Mouse (Mus musculus): Measurements from ENCODE around the gene Vmn1r103.
"Not testable (repeated sequence)": the region's sequence is repeated elsewhere in the genome, so short reads cannot be mapped to it uniquely, and the experiment has no call there.

The Vmn1r103 gene

GRCm38 (mm10) chr7:20510434-20510833 lies at the start of gene Vmn1r103:
Gene Vmn1r103 (minus strand): TSS chr7:20510534.
- not testable (repeated sequence) for DNase-seq

DNA sequence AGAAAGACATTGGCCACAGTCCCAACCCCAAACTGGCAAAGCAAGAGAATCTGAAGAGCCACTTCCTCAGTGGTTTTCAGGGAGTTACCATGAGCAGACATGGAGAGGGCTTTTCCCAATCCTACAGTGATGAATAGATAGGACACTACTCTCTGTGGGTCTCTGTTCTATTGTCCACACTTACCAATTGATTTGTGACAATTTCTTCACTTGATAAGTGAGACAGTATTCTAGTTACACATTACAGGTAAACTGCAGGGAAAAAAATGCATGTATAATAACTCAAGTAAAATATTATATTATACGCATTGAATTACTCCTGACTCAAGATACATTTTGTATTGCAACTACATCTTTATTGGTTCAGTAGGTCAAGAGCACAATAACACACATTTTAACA lies 35.3 kb upstream of the Vmn1r103 start, which contains the start of gene Gm5726:
Gene Gm5726 (minus strand): TSS at position 101 of the 400 bp plus-strand sequence.
- DNase-seq = not testable (repeated sequence)

GRCm38 (mm10) chr7:20533537-20533936 lies 23.2 kb upstream of the Vmn1r103 start, which contains the start of gene Vmn1r104:
Gene Vmn1r104 (plus strand): TSS chr7:20533837.
- not testable (repeated sequence) for DNase-seq

DNA sequence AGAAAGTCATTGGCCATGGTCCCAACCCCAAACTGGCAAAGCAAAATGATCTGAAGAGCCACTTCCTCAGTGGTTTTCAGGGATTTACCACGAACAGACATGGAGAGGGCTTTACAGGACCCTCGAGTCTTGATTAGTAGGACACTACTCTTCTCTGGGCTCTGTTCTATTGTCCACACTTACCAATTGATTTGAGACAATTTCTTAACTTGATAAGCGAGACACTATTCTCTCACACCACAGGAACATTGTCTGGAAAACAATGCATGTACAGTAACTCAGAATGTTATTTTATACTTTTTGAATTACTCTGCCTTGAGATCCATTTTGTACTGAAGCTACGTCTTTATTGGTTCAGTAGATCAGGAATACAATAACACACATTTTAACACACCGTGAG lies 35.5 kb downstream of the Vmn1r103 start, which contains the start of gene Gm10670:
Gene Gm10670 (minus strand): TSS at position 101 of the 400 bp plus-strand sequence.
- DNase-seq = not testable (repeated sequence)
